Mouse (Mus musculus) intestine, embryonic 15.5 days (tissue): Measurements from ENCODE around the gene Tomm40l. TPM values are rescaled to one million over a fixed set of nuclear protein-coding genes. Genes with fewer than 3 reads are reported as not detected.

Experiments
- ATAC-seq: fragments of 200-750 bp; cut with Nextera tagmentation; 2 replicates; pipeline ENCODE4 v1.8.0; 2017; ENCODE audit warnings: moderate TSS enrichment, moderate library complexity
- H3K27ac ChIP-seq: fragments of 300-500 bp; sonication (generic); 2 replicates; pipeline ENCODE4 v1.5.1; 2015; ENCODE audit warnings: mild to moderate bottlenecking, inconsistent platforms
- H3K27me3 ChIP-seq: fragments of 300-500 bp; sonication (generic); replicated peaks from 2 replicates; pipeline ENCODE4 v1.6.1; 2015; ENCODE audit warnings: inconsistent platforms
- H3K36me3 ChIP-seq: fragments of 300-500 bp; sonication (generic); 2 replicates; pipeline ENCODE4 v1.6.1; 2015; ENCODE audit warnings: inconsistent platforms
- H3K4me1 ChIP-seq: fragments of 300-500 bp; sonication (generic); replicated peaks from 2 replicates; pipeline ENCODE4 v1.6.1; 2015; ENCODE audit warnings: inconsistent platforms
- H3K4me2 ChIP-seq: fragments of 300-500 bp; sonication (generic); replicated peaks from 2 replicates; pipeline ENCODE4 v1.6.1; 2015; ENCODE audit warnings: mild to moderate bottlenecking, inconsistent platforms
- H3K4me3 ChIP-seq: fragments of 300-500 bp; sonication (generic); replicated peaks from 2 replicates; pipeline ENCODE4 v1.5.1; 2015; ENCODE audit warnings: inconsistent platforms
- H3K9ac ChIP-seq: fragments of 300-500 bp; sonication (generic); 2 replicates; pipeline ENCODE4 v1.6.1; 2015; ENCODE audit warnings: inconsistent platforms
- H3K9me3 ChIP-seq: fragments of 300-500 bp; sonication (generic); 2 replicates; pipeline ENCODE4 v1.6.1; 2016; ENCODE audit warnings: inconsistent platforms
- WGBS: fragments of 180-500 bp; shearing (Covaris S2); methylation state at CpG from one replicate; pipeline ENCODE4 v1.1.7; 2015; 5-methylcytosine and 5-hydroxymethylcytosine counted together
- polyA plus RNA-seq: library from polyadenylated mRNA; unstranded; fragments of >200 nt; fragmentation: Nextera tagmentation; extraction: Ambion mirVana; gene quantifications from 2 replicates; pipeline ENCODE4 v1.2.1, GENCODE M21; 2015

The Tomm40l gene
- 31.4 and 32.0 TPM in 2 replicates for polyA plus RNA-seq

DNA sequence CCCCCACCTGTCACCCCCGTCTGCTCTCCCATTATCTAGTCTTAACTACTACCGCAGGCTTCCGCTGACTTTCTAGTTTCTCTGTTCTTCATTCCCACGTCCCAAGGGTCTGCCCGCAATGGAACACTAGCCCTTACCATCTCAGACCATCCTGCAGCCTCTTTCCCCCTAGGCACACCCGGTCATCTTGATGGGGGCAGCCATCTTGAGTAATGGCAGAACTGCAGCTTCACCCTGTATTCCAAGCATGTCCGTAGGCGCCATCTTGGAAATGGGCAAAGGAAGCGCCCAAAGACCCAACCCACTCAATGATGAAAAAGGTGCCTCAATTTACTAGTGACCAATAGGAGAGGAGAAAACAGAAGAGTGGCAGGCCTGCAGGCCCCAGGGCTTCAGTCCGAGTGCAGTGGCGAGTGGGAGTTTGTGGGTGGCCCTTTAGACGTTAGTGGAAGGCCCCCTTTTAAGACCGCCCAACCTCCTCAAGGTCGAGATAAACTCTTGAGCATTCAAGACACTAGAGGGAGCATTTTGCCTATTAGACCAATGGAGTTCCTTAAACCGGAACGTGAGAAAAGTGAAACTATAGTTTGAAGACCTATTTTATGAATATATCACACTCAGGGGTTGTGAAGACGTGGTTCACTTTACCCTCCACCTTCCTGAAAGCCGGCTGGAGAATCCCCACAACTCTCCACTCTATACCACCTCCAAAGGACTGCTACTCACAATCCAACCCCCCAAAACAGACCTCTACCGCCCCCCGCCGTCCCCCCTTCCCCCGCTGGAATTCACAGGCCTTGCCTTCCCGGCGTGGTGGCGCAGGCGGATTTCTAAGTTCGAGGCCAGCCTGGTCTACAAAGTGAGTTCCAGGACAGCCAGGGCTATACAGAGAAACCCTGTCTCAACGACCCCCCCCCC, at the start of gene Tomm40l:
Gene Tomm40l (minus strand): TSS at position 277 of the 918 bp plus-strand sequence.
- peak within 1 kb of the TSS; percentile 53 for H3K4me3 ChIP-seq
- 1% methylated on average over 28 of the region's 28 CpGs for WGBS

DNA sequence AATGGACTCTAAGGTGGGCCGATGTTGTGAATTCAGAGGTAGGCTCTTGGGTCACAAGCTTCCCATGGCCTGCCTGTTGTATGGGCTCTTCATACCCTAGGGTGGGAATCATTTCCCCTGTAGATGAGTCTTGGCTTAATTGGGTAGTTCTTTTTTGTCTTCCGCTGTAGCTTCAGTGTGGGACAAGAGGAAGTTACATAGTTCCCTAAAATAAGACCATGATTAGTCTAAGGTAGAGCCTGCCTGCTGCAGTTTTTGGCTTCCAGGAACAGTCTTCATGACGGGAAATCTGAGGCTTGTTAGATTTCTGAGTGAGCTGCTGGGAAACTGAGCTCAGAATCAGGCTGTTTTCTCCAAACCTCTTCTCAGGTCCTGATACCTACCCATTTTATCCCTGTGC, 49.8 kb upstream of the Tomm40l start:
- Histone ChIP-seq H3K4me3 (no peak overlapping the region), H3K9ac (no peak overlapping the region), H3K9me3 (no peaks in the 10 kb centered on the region), H3K36me3 (peaks cover 27% of the 10 kb centered on the region), H3K27ac (no peak overlapping the region), H3K4me1 (peaks cover 4% of the 10 kb centered on the region), H3K4me2 (peak overlapping the region; percentile 93; the same call in 1 of the 2 replicates), H3K27me3 (no peaks in the 10 kb centered on the region)
- WGBS, result 90% methylated on average over 3 of the region's 3 CpGs
- ATAC-seq, result no peak

More for the DNA sequence above, at the start of gene Tomm40l:
- peak within 1 kb of the TSS; percentile 87 for H3K4me2 ChIP-seq
- H3K36me3 ChIP-seq, result no peaks in the 10 kb centered on the region; the same call in 1 of the 2 replicates
- peaks cover 9% of the 10 kb centered on the region for H3K4me1 ChIP-seq
- H3K27ac ChIP-seq, result peak within 1 kb of the TSS; percentile 83
- peak; percentile 98 for ATAC-seq
- peak within 1 kb of the TSS; percentile 51 for H3K9ac ChIP-seq
- H3K27me3 ChIP-seq, result no peaks in the 10 kb centered on the region
- H3K9me3 ChIP-seq, result no peaks in the 10 kb centered on the region

DNA sequence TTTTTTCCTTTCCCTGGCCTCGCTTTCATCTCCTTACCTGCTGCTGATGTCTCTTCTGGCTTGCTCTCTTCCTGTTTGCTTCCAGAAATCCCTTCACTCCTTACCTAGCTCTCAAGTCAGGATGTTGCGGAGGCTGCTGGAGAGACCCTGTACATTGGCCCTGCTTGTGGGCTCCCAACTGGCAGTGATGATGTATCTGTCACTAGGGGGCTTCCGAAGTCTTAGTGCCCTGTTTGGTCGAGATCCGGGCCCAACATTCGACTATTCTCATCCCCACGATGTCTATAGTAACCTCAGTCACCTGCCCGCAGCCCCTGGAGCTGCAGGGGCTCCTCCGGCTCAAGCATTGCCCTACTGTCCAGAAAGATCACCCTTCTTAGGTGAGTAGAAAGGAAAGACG, 49.3 kb upstream of the Tomm40l start:
- H3K9ac ChIP-seq, result no peak overlapping the region
- no peak for ATAC-seq
- peaks cover 27% of the 10 kb centered on the region for H3K36me3 ChIP-seq
- WGBS, result 62% methylated on average over 10 of the region's 10 CpGs
- no peak overlapping the region for H3K27ac ChIP-seq
- peak overlapping the region; percentile 93 for H3K4me2 ChIP-seq
- H3K27me3 ChIP-seq, result no peaks in the 10 kb centered on the region
- peaks cover 4% of the 10 kb centered on the region for H3K4me1 ChIP-seq
- no peak overlapping the region for H3K4me3 ChIP-seq
- no peaks in the 10 kb centered on the region for H3K9me3 ChIP-seq

DNA sequence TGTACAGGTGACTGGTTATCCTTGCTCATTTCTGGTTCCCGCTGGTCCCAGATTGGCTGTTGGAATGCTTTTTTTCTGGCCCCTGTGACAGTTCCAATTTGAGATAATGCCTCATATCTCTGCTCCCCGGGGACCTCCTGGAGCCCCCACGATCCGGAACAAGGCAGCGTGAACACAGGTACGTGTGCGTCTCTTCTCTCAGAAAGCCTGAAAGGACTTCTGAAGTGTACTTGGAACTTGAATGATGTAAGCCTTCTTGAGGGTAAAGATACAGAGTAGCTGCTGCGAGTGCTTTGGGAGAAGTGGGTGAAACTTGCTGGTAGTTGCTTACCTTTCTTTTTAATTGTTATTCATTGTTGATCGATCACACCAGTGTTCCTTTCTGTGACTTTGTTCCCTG, 48.9 kb upstream of the Tomm40l start:
- H3K36me3 ChIP-seq, result peaks cover 25% of the 10 kb centered on the region
- no peak overlapping the region for H3K27ac ChIP-seq
- H3K9me3 ChIP-seq, result no peaks in the 10 kb centered on the region
- H3K4me3 ChIP-seq, result peak overlapping the region; percentile 84
- H3K4me1 ChIP-seq, result peaks cover 4% of the 10 kb centered on the region
- H3K9ac ChIP-seq, result peak overlapping the region; percentile 73
- no peak for ATAC-seq
- H3K4me2 ChIP-seq, result peak overlapping the region; percentile 93
- WGBS, result 43% methylated on average over 9 of the region's 9 CpGs
- no peaks in the 10 kb centered on the region for H3K27me3 ChIP-seq

DNA sequence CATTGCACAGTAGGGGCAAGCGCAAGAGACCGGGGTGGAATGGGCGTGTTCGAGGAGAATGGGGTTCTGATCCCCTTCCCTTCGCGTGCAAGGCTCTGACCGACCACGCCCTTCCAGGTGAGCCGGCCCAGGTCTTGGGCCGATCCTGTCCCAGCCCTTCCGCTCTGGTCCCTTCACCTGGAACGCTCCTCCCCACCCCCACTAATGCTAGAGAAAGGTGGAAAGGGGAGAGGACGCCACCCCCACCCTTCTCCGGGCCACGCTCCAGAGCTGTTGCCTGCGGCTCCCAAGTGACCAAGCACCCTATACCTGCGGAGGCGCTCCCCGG, 48.2 kb upstream of the Tomm40l start:
- Histone ChIP-seq H3K36me3 (peaks cover 23% of the 10 kb centered on the region), H3K9me3 (no peaks in the 10 kb centered on the region), H3K4me3 (peak overlapping the region; percentile 84), H3K27ac (peak overlapping the region; percentile 68), H3K4me1 (peaks cover 4% of the 10 kb centered on the region), H3K9ac (peak overlapping the region; percentile 73), H3K4me2 (peak overlapping the region; percentile 93), H3K27me3 (no peaks in the 10 kb centered on the region)
- ATAC-seq, result peak; percentile 90
- WGBS, result under 1% methylated on average over 19 of the region's 19 CpGs

DNA sequence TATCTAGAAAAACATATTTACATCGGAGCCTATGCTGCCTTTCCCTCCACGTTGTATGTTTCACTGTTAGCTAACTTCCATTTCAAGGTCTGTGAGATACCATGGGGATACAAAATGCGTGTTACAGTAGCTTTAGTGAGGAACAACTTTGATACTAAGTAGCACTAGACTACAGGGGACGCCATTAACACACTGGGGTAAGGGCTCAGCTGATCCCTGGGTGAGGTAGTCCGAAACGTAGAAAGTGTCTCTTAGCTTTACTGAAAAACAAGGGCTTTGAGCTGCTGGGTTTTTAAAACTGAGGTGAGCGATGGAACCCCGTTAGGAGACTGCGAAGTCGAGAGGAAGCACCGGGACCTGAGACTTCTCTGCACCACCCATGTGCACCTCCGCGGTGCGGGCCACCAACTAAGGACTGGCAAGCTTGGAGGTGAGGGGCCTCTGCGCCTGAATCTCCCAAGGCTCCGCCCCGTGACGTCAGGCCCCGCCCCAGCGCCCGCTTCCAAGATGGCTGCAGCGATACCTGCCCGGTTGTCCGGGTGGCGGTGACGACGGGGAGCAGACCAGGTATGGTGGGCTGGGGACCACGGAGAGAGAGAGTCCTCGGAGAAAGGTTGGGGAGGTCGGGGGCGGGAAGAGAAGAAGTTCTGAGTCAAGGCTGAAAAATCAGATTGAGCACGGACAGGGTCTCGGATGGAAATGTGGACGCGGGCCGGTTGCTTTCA, 47.7 kb upstream of the Tomm40l start, which contains the start of gene B4galt3:
Gene B4galt3 (plus strand): TSS at position 481 of the 725 bp plus-strand sequence.
- 4% methylated on average over 36 of the region's 36 CpGs for WGBS
- H3K4me2 ChIP-seq, result peak within 1 kb of the TSS; percentile 93
- peak within 1 kb of the TSS; percentile 73 for H3K9ac ChIP-seq
- H3K4me3 ChIP-seq, result peak within 1 kb of the TSS; percentile 84
- ATAC-seq, result peak; percentile 98
- H3K27ac ChIP-seq, result peak within 1 kb of the TSS; percentile 68
- H3K4me1 ChIP-seq, result peaks cover 4% of the 10 kb centered on the region
- H3K9me3 ChIP-seq, result no peaks in the 10 kb centered on the region
- H3K36me3 ChIP-seq, result peaks cover 19% of the 10 kb centered on the region
- no peaks in the 10 kb centered on the region for H3K27me3 ChIP-seq

DNA sequence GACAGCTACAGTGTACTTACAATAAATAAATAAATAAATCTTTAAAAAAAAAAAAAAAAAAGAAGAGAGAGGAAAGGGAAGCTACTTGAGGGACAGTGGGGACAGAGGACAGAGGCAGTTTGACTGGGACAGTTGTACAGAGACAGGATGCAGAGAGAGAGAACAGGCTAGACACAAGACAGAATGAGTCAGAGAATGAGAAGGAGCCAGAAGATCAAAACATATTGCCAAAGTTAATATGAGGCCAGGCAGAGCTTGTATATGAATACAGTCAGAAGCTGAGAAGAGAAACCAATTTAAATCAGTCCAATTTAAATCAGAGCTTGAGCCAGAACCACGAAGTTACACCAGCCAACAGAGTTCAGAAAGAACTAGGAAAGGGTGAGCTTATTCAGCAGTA, 46.0 kb upstream of the Tomm40l start:
- 0 out of 2 replicates have a peak, but pooled peaks cover 6% of the 10 kb centered on the region for H3K36me3 ChIP-seq
- H3K9me3 ChIP-seq, result no peaks in the 10 kb centered on the region
- WGBS, result 67% methylated on average over 1 of the region's 1 CpGs
- H3K4me3 ChIP-seq, result no peak overlapping the region
- ATAC-seq, result no peak
- no peak overlapping the region for H3K4me2 ChIP-seq
- H3K4me1 ChIP-seq, result peaks cover 8% of the 10 kb centered on the region
- H3K27me3 ChIP-seq, result no peaks in the 10 kb centered on the region
- no peak overlapping the region for H3K27ac ChIP-seq
- H3K9ac ChIP-seq, result no peak overlapping the region

DNA sequence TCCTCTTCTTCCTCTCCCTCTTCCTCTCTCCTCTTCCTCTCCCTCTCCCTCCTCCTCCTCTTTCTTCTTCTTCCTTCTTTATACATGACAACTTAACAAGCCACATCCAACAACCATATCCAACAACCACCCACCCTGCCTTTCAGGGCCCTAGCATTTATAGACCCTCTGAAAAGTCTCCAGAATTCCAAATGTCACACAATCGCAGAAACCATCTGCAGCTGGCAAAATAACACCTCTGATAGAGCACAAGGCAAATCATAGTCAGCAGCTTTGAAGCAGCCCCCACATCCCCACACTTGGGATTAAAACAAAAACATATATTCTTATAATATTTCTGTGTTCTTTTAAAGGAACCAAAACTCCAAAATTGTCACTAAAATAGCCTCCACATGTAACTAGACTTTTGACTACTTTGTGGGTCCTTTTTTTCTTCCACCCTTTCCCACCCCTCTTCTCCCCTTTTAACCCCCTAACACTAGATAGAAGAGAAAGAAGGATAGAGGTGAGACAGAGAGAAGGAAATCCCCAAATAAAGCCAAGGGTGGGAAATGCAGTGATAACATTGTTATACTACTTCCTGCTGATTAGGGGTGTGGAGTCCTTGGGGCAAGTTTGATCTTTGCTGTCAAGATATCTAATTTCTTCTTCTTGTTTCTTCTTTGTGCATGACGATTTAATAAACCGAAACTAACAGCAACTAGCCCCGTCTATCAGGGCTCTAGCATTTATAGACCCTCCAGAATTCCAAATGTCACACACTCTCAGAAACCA, 43.8 kb upstream of the Tomm40l start:
- H3K9me3 ChIP-seq, result no peaks in the 10 kb centered on the region
- H3K4me2 ChIP-seq, result no peak overlapping the region
- H3K27me3 ChIP-seq, result no peaks in the 10 kb centered on the region
- ATAC-seq, result no peak
- H3K27ac ChIP-seq, result no peak overlapping the region
- peaks cover 11% of the 10 kb centered on the region for H3K4me1 ChIP-seq
- no peaks in the 10 kb centered on the region for H3K36me3 ChIP-seq
- H3K4me3 ChIP-seq, result no peak overlapping the region
- WGBS, result 52% methylated on average over 4 of the region's 4 CpGs
- no peak overlapping the region for H3K9ac ChIP-seq

DNA sequence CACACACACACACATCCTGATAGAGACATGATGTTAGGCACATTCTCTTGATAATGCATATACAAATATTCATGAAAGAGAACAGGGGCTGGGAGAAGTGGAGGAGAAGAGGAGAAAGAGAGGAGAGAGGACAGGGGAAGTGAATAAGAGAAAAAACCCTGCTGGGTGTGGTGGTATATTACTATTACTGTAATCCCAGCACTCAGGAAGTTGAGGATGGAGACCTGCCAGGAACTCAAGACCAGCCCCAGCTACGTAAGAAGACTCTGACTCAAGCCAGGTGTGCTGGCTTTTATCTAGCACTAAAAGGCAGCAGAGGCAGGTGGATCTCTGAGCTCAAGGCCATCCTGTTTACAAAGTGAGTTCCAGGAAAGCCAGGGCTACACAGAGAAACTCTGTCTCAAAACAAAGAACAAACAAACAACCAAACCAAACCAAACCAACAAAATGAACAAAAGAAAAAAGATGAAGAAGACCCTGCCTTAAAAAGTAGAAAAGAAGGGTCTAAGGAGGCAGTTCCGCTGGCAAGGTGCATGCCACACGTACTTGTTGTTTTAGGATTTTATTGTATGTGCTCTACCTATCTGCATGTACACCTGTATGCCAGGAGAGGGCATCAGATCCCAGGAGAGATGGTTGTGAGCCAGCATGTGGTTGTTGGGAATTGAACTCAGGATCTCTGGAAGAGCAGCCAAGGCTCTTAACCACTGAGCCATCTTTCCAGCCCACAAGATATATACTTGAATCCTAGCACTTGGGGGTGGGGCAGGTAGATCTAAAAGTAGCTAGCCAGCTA, 41.5 kb upstream of the Tomm40l start:
- peaks cover 11% of the 10 kb centered on the region for H3K4me1 ChIP-seq
- peak overlapping the region; percentile 88 for H3K27ac ChIP-seq
- H3K9ac ChIP-seq, result no peak overlapping the region
- peaks cover 5% of the 10 kb centered on the region; the same call in 1 of the 2 replicates for H3K36me3 ChIP-seq
- 72% methylated on average over 3 of the region's 3 CpGs for WGBS
- no peaks in the 10 kb centered on the region for H3K27me3 ChIP-seq
- H3K4me3 ChIP-seq, result no peak overlapping the region
- peak; percentile 20 for ATAC-seq
- H3K4me2 ChIP-seq, result peak overlapping the region; percentile 11; the same call in 1 of the 2 replicates
- no peaks in the 10 kb centered on the region for H3K9me3 ChIP-seq

DNA sequence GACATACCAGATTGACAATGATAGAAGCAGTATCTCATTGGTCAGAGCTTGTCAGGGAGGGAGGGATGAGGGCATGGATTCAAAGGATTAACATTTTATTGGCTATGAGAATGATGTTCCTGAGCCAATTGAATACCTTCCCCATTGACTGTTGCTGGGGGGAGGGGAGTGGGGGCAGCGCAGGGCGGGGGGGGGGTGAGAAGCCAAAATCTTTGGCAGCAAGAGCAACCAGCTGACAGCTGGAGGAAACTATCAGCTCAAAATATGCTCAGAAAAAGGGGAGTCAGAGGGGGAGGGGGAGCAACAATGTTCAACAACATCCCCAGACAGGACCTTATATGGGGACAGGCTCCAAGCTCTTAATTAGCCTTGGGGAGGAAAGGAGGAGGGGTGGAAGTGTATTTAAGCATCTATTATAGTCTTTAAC, 40.9 kb upstream of the Tomm40l start:
- peak overlapping the region; percentile 88 for H3K27ac ChIP-seq
- H3K36me3 ChIP-seq, result peaks cover 5% of the 10 kb centered on the region; the same call in 1 of the 2 replicates
- H3K4me2 ChIP-seq, result peak overlapping the region; percentile 54
- no peak overlapping the region for H3K9ac ChIP-seq
- peak; percentile 88 for ATAC-seq
- H3K4me3 ChIP-seq, result no peak overlapping the region
- 7% methylated on average over 2 of the region's 2 CpGs for WGBS
- H3K27me3 ChIP-seq, result no peaks in the 10 kb centered on the region
- H3K9me3 ChIP-seq, result no peaks in the 10 kb centered on the region
- peaks cover 11% of the 10 kb centered on the region for H3K4me1 ChIP-seq

DNA sequence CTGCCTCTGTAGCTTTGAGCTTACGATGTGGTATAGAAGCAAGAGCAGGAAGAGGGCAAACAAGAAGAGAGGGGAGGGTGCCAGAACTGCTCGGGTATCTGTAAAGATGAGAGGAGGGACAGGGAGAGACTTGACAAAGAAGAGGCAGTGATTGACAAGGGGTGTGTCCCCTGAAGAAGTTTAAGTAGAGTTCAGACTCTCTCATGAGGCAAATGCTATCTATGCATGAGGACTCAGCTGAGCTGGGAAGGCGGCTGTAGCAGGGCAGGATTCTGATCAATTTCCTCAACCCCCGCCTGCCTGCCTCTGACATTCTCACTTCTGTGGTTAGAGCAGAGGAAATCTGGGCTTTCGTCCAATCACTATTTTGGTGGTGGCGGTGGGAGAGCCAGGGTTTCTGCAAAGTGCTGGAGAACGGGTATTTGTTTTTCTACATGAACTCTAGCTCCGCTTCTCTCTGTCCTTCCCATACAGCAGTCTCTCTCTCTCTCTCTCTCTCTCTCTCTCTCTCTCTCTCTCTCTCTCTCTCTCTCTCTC, 40.3 kb upstream of the Tomm40l start:
- peak overlapping the region; percentile 88 for H3K27ac ChIP-seq

More for the DNA sequence above, 40.3 kb upstream of the Tomm40l start:
- peak overlapping the region; percentile 20; the same call in 1 of the 2 replicates for H3K9ac ChIP-seq
- peak overlapping the region; percentile 54 for H3K4me2 ChIP-seq
- H3K27me3 ChIP-seq, result no peaks in the 10 kb centered on the region
- peak overlapping the region; percentile 6 for H3K4me3 ChIP-seq
- peaks cover 11% of the 10 kb centered on the region for H3K4me1 ChIP-seq
- peak; percentile 71 for ATAC-seq
- H3K9me3 ChIP-seq, result no peaks in the 10 kb centered on the region
- peaks cover 5% of the 10 kb centered on the region; the same call in 1 of the 2 replicates for H3K36me3 ChIP-seq
- 8% methylated on average over 8 of the region's 8 CpGs for WGBS
